Mouse (Mus musculus) stomach, postnatal 0 days (tissue): ENCODE measurements around the gene Rbm38.

Experiments used
- CTCF ChIP-seq: IDR thresholded peaks from 2 replicates; pipeline ENCODE4 v1.5.1; 2016; ENCODE audit warnings: antibody characterized with exemption, low read depth, mild to moderate bottlenecking, moderate library complexity
- EP300 ChIP-seq: optimal IDR thresholded peaks from 2 replicates; pipeline ENCODE3; 2016; ENCODE audit warnings: antibody characterized with exemption

- TF ChIP-seq CTCF (no peak), EP300 (no peak)
Observed at GRCm38 (mm10) chr2:173027824-173028495, 7.7 kb downstream of the Rbm38 start.
